Mouse (Mus musculus): ENCODE data around the gene Crls1. TPM values are rescaled to one million over a fixed set of nuclear protein-coding genes. Genes with fewer than 3 reads are reported as not detected.
A peak's percentile ranks its signal among the peaks of the same experiment; 100 is the strongest.

The Crls1 gene
- polyA plus RNA-seq, 1 experiment from 2014 or later: 34.1 TPM

DNA sequence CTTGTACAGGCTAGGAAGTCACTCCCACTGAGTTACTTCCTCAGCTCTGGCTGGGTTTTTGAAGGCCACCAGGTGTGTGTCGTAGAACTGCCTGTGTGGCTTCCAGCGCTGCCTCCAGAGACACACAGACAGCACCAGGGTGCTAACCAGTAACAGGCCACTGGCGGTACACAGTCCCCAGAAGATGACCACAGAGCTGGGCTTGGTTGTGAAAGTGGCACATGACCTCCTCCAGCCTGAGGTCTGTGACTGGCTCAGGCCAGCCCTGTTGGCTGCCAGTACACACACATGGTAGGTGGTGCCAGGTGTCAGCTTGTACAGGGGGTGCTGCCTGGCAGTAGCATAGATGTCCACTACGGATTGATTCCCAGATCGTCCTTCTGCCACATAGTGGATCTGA lies 23.2 kb downstream of the Crls1 start:
- no peaks in the 10 kb centered on the region for H3K4me1 ChIP-seq (replicated peaks; ENCODE audit: insufficient read depth, low read length)
- no peak for TF ChIP-seq CTCF (IDR thresholded peaks at IDR 0.05; ENCODE audit: low read depth)
- no peak for DNase-seq (ENCODE audit: low spot score)
- H3K27me3 ChIP-seq (ENCODE audit: insufficient read depth, low read length): no peaks in the 10 kb centered on the region
- 0 out of 2 replicates have a peak, but pooled peaks have one; percentile 17 for ATAC-seq (replicated peaks; ENCODE audit: low FRiP score, low read depth)
- no peak overlapping the region for H3K4me3 ChIP-seq (replicated peaks; ENCODE audit: low read depth, low read length)
- H3K9me3 ChIP-seq (replicated peaks; ENCODE audit: low read length): no peaks in the 10 kb centered on the region
- peaks cover 10% of the 10 kb centered on the region; the same call in 1 of the 2 replicates for H3K36me3 ChIP-seq (ENCODE audit: insufficient read depth, low read length)
- H3K27ac ChIP-seq: no peak overlapping the region
- no peak overlapping the region for H3K9ac ChIP-seq (ENCODE audit: low read depth, low read length)
- no peak overlapping the region for H3K4me2 ChIP-seq (ENCODE audit: low read length)
- WGBS: 78% methylated on average over 5 of the region's 5 CpGs

DNA sequence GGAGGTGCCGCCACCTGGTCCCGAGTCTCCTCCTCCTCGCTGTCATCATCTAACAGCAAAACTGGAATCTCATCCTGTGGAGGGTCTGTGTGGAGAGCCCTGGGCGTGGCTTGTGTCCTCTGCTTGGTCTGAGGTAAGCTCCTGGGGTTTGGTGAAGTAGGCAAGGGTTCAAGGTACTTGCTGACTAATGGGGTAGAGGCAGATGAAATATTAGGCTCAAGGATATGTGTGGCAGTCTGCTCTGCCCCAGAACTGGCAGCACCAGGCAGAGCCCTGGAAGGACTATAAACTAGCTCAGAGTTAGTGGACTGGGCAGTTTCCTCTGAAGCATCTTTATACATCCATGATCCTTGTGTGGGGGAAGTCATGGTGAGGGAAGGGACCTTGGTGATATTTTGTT lies 23.8 kb downstream of the Crls1 start:
- Histone ChIP-seq H3K27me3 (ENCODE audit: insufficient read depth, low read length) (no peaks in the 10 kb centered on the region), H3K4me1 (replicated peaks; ENCODE audit: insufficient read depth, low read length) (no peaks in the 10 kb centered on the region), H3K9me3 (replicated peaks; ENCODE audit: low read length) (no peaks in the 10 kb centered on the region), H3K4me3 (replicated peaks; ENCODE audit: low read depth, low read length) (no peak overlapping the region), H3K9ac (ENCODE audit: low read depth, low read length) (no peak overlapping the region), H3K4me2 (ENCODE audit: low read length) (no peak overlapping the region), H3K27ac (no peak overlapping the region), H3K36me3 (ENCODE audit: insufficient read depth, low read length) (peaks cover 7% of the 10 kb centered on the region; the same call in 1 of the 2 replicates)
- DNase-seq (ENCODE audit: low spot score) (no peak), ATAC-seq (replicated peaks; ENCODE audit: low FRiP score, low read depth) (no peak)
- TF ChIP-seq CTCF (IDR thresholded peaks at IDR 0.05; ENCODE audit: low read depth): no peak
- 77% methylated on average over 4 of the region's 4 CpGs for WGBS

DNA sequence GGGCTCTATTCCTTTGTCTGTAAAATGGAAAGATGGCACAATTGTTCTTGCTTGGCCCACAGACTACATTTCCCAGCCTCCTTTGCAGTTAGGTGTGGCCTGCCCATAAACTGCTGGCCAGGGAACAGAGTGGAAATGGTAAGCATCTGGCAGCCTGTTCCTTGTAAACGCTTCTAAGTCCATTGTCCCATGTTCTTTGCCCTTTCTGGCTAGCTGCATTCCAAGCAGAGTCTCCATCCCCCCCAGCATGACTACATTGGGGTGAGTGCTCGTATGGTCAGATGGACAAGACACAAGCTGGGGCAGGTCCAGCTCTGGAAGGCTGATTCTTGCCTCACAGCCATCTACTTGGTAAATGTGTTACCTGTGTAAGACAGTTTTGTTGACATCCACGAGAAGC lies 25.2 kb downstream of the Crls1 start:
- no peaks in the 10 kb centered on the region for H3K9me3 ChIP-seq (replicated peaks; ENCODE audit: low read length)
- peak; percentile 85 for ATAC-seq (replicated peaks; ENCODE audit: low FRiP score, low read depth)
- no peaks in the 10 kb centered on the region for H3K27me3 ChIP-seq (ENCODE audit: insufficient read depth, low read length)
- H3K4me3 ChIP-seq (replicated peaks; ENCODE audit: low read depth, low read length): no peak overlapping the region
- no peak overlapping the region for H3K9ac ChIP-seq (ENCODE audit: low read depth, low read length)
- H3K27ac ChIP-seq: no peak overlapping the region
- peaks cover 6% of the 10 kb centered on the region; the same call in 1 of the 2 replicates for H3K36me3 ChIP-seq (ENCODE audit: insufficient read depth, low read length)
- no peaks in the 10 kb centered on the region for H3K4me1 ChIP-seq (replicated peaks; ENCODE audit: insufficient read depth, low read length)
- DNase-seq (ENCODE audit: low spot score): peak; percentile 12
- H3K4me2 ChIP-seq (ENCODE audit: low read length): no peak overlapping the region
- no peak for TF ChIP-seq CTCF (IDR thresholded peaks at IDR 0.05; ENCODE audit: low read depth)
- 65% methylated on average over 3 of the region's 3 CpGs for WGBS

DNA sequence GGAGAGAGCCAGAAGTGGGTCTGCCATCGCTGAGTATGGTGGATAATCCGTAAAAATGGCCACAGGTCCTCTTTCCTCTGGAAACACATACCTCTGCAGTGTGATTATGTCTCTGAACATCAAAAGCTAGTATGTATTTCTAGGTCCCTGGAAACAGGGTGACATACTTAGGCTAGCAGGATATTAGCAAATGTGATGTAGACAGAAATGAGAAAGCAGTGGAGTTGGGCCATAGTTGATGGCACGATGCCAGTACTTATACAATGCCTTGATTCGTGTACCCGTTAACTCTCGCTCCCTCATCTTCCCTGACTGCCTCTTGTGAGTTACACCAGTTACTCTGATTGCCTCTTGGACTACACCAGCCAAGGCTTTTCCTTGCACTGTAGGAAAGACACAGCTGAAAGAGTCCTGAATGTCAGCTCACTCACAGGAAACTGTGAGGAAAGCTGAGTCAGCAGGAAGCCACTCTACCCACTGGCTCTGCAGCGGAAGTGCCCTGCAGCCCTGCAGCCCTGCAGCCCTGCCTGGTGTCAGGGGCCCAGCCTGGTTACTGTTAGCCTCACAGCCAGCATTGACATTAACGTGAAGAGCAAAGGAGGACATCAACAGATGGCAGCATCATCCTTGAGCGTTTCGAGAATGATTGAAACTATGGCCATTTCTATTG lies 27.3 kb downstream of the Crls1 start:
- no peak for ATAC-seq (replicated peaks; ENCODE audit: low FRiP score, low read depth)
- DNase-seq (ENCODE audit: low spot score): no peak
- no peak for TF ChIP-seq CTCF (IDR thresholded peaks at IDR 0.05; ENCODE audit: low read depth)

DNA sequence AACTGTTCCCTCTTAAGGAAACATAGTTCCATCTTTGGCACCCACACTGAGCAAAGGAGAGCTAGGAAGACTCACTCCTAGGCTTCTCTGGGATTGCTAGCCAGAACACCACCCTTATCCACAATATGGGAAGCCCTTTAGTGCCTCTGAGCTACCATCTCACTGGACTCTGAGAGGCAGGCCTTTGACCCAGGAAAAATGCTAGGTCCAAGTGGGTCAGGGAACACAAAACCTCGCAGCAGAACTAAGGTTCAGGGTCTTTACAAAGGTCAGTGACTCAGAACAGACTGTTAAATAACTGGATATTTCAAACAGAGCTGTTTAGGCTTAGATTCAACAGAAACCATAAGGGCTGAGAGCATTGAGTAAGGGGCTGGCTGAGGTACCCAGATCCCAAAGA lies 30.5 kb downstream of the Crls1 start:
- H3K4me3 ChIP-seq (replicated peaks; ENCODE audit: low read depth, low read length): no peak overlapping the region
- H3K9ac ChIP-seq (ENCODE audit: low read depth, low read length): no peak overlapping the region
- no peak for TF ChIP-seq CTCF (IDR thresholded peaks at IDR 0.05; ENCODE audit: low read depth)
- 57% methylated on average over 1 of the region's 1 CpGs for WGBS
- peaks cover 20% of the 10 kb centered on the region; the same call in 1 of the 2 replicates for H3K27me3 ChIP-seq (ENCODE audit: insufficient read depth, low read length)
- H3K9me3 ChIP-seq (replicated peaks; ENCODE audit: low read length): no peaks in the 10 kb centered on the region
- H3K27ac ChIP-seq: no peak overlapping the region
- 0 out of 2 replicates have a peak, but pooled peaks cover 12% of the 10 kb centered on the region for H3K4me1 ChIP-seq (replicated peaks; ENCODE audit: insufficient read depth, low read length)
- DNase-seq (ENCODE audit: low spot score) (no peak), ATAC-seq (replicated peaks; ENCODE audit: low FRiP score, low read depth) (no peak)
- no peak overlapping the region for H3K4me2 ChIP-seq (ENCODE audit: low read length)
- no peaks in the 10 kb centered on the region for H3K36me3 ChIP-seq (ENCODE audit: insufficient read depth, low read length)

More for the DNA sequence above, 27.3 kb downstream of the Crls1 start:
- 0 out of 2 replicates have a peak, but pooled peaks cover under 1% of the 10 kb centered on the region for H3K4me1 ChIP-seq (replicated peaks; ENCODE audit: insufficient read depth, low read length)
- peaks cover 15% of the 10 kb centered on the region; the same call in 1 of the 2 replicates for H3K27me3 ChIP-seq (ENCODE audit: insufficient read depth, low read length)
- no peak overlapping the region for H3K4me2 ChIP-seq (ENCODE audit: low read length)
- 77% methylated on average over 10 of the region's 10 CpGs for WGBS
- H3K36me3 ChIP-seq (ENCODE audit: insufficient read depth, low read length): no peaks in the 10 kb centered on the region
- no peak overlapping the region for H3K27ac ChIP-seq
- no peaks in the 10 kb centered on the region for H3K9me3 ChIP-seq (replicated peaks; ENCODE audit: low read length)
- no peak overlapping the region for H3K4me3 ChIP-seq (replicated peaks; ENCODE audit: low read depth, low read length)
- no peak overlapping the region for H3K9ac ChIP-seq (ENCODE audit: low read depth, low read length)

DNA sequence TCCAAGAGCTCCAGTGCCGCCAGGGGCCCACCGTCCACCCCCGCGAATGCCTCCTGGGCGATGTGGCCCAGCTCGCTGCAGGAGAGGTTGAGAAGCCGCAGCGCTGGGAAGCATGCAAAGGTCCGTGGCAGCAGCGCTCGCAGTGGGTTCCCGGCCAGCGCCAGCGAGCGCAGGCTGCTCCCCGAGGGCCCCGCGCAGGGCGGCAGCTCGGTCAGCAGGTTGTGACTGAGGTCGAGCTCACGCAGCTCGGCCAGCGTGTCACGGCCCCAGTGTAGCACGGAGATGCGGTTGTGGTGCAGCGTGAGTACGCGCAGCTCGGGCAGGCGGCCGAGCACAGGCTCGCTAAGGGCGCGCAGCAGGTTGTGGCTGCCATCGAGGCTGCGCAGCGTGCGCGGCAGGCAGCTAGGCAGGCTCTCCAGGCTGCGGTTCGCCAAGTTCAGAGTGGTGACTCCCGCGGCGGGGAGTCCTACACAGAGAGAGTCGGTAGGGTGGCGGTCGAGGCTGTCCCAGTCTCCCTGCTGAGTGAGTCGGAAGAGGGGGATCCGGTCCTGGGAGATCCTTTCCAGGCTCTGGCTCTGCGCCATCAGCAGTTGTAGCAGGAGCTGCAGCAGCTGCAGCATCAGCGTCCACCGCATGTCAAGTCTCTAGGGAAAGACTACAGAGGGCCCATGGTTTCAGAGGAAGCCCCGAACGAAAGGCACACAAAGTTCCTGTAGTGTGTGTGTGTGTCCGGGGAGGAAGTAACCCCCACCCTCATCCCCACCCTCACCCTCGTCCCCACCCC lies 33.0 kb downstream of the Crls1 start:
- Histone ChIP-seq H3K27me3 (ENCODE audit: insufficient read depth, low read length) (peaks cover 20% of the 10 kb centered on the region; the same call in 1 of the 2 replicates), H3K4me1 (replicated peaks; ENCODE audit: insufficient read depth, low read length) (0 out of 2 replicates have a peak, but pooled peaks cover 12% of the 10 kb centered on the region), H3K4me3 (replicated peaks; ENCODE audit: low read depth, low read length) (peak overlapping the region; percentile 44), H3K27ac (no peak overlapping the region), H3K36me3 (ENCODE audit: insufficient read depth, low read length) (no peaks in the 10 kb centered on the region), H3K9ac (ENCODE audit: low read depth, low read length) (0 out of 2 replicates have a peak overlapping the region, but pooled peaks have one; percentile 23), H3K4me2 (ENCODE audit: low read length) (peak overlapping the region; percentile 90), H3K9me3 (replicated peaks; ENCODE audit: low read length) (no peaks in the 10 kb centered on the region)
- TF ChIP-seq CTCF (IDR thresholded peaks at IDR 0.05; ENCODE audit: low read depth): no peak
- under 1% methylated on average over 58 of the region's 58 CpGs for WGBS
- peak; percentile 55 for DNase-seq (ENCODE audit: low spot score)
- ATAC-seq (replicated peaks; ENCODE audit: low FRiP score, low read depth): peak; percentile 57
